Mouse (Mus musculus): ENCODE data around the gene Thumpd1.

GRCm38 (mm10) chr7:119762166-119762697, 41.6 kb upstream of the Thumpd1 start:
- TF ChIP-seq CTCF (IDR thresholded peaks at IDR 0.05; ENCODE audit: control insufficient read depth, insufficient read depth, insufficient replicate concordance, low read depth, low read length) (no peak), POLR2A (IDR thresholded peaks at IDR 0.05; ENCODE audit: control insufficient read depth, low read depth, low read length) (no peak)
